9 mouse cellular contexts compared by ENCODE assay signal in genomic region chr4:94601395-94601794, GRCm38 (mm10). TPM values are rescaled to one million over a fixed set of nuclear protein-coding genes. Genes with fewer than 3 reads are reported as not detected.
A peak's percentile ranks its signal among the peaks of the same experiment; 100 is the strongest.
DNase-seq lines count a peak whose midpoint lies in the region; ATAC-seq and TF ChIP-seq lines count a peak whose summit lies in the region.
"Had no signal": no experiment of that assay in that cellular context is flagged by ENCODE, and none has a peak within 500 bp of the region (broad histone marks: within the 10 kb centered on the region; RNA-seq: fewer than 3 reads in every experiment).

No protein-coding gene starts in this region.

- H3K4me3 ChIP-seq in cerebellum, adult 2 months (replicated peaks; ENCODE audit: insufficient read depth, low read depth, low read length): no peak overlapping the region
- H3K4me3 ChIP-seq in neural tube, embryonic 11.5 days (ENCODE audit: low read depth, low read length): peak overlapping the region; percentile 93; the same call in 1 of the 2 replicates
- H3K4me3 ChIP-seq in hindbrain, postnatal 0 days (ENCODE audit: low read length): no peak overlapping the region
- 0 out of 2 replicates have a peak overlapping the region, but pooled peaks have one; percentile 92 for H3K4me3 ChIP-seq in neural tube, embryonic 13.5 days

- no peak for DNase-seq in cerebellum, adult 2 months
- no peak for DNase-seq in cerebellum, adult 8-10 months
- DNase-seq in neural tube, embryonic 11.5 days (ENCODE audit: low spot score): no peak
- no peak for DNase-seq in neural tube, embryonic 10.5 days (ENCODE audit: extremely low spot score, low spot score)
- no peak for DNase-seq in hindbrain, postnatal 0 days (ENCODE audit: low spot score)
- no peak for DNase-seq in left cerebral cortex, postnatal 4 days
- DNase-seq in left cerebral cortex, adult 8-10 months (ENCODE audit: low spot score in 2 of 2): no peak

- 81% methylated on average over 4 of the region's 4 CpGs for WGBS in cerebellum, adult 2 months
- 86% methylated on average over 4 of the region's 4 CpGs for WGBS in neural tube, embryonic 11.5 days
- WGBS in hindbrain, postnatal 0 days: 86% methylated on average over 4 of the region's 4 CpGs
- 94% methylated on average over 4 of the region's 4 CpGs for WGBS in neural tube, embryonic 13.5 days

- intact Hi-C loops in left cerebral cortex, postnatal 4 days (cut with DNase I): no loop called here

- no peaks in the 10 kb centered on the region for H3K36me3 ChIP-seq in neural tube, embryonic 11.5 days (ENCODE audit: control insufficient read depth, insufficient read depth, low read length)
- no peaks in the 10 kb centered on the region for H3K36me3 ChIP-seq in hindbrain, postnatal 0 days (ENCODE audit: insufficient read depth, low read length)
- no peaks in the 10 kb centered on the region for H3K36me3 ChIP-seq in neural tube, embryonic 13.5 days

- no peak overlapping the region for H3K4me2 ChIP-seq in neural tube, embryonic 11.5 days (ENCODE audit: low read depth)
- peak overlapping the region; percentile 85 for H3K4me2 ChIP-seq in hindbrain, postnatal 0 days (ENCODE audit: low read depth, low read length)
- H3K4me2 ChIP-seq in neural tube, embryonic 13.5 days: peak overlapping the region; percentile 88

- H3K27ac ChIP-seq in cerebellum, adult 2 months (ENCODE audit: insufficient read depth, low read length): 0 out of 2 replicates have a peak overlapping the region, but pooled peaks have one; percentile 30
- H3K27ac ChIP-seq in neural tube, embryonic 11.5 days (ENCODE audit: low read depth, low read length): no peak overlapping the region
- H3K27ac ChIP-seq in hindbrain, postnatal 0 days: no peak overlapping the region
- no peak overlapping the region for H3K27ac ChIP-seq in neural tube, embryonic 13.5 days (replicated peaks)

- no peaks in the 10 kb centered on the region for H3K9me3 ChIP-seq in neural tube, embryonic 11.5 days (ENCODE audit: control insufficient read depth, low read length)
- H3K9me3 ChIP-seq in hindbrain, postnatal 0 days (ENCODE audit: low read length): no peaks in the 10 kb centered on the region
- no peaks in the 10 kb centered on the region for H3K9me3 ChIP-seq in neural tube, embryonic 13.5 days

- ATAC-seq in neural tube, embryonic 11.5 days (ENCODE audit: insufficient read depth, low FRiP score, low TSS enrichment): no peak
- no peak for ATAC-seq in hindbrain, postnatal 0 days
- ATAC-seq in neural tube, embryonic 13.5 days (ENCODE audit: low read depth): no peak

- no peak for TF ChIP-seq CTCF in cerebellum, adult 2 months (IDR thresholded peaks at IDR 0.05; ENCODE audit: borderline replicate concordance, insufficient read depth, low read depth, low read length)
- peak; percentile 14; the same call in 1 of the 2 replicates for TF ChIP-seq CTCF in hindbrain, postnatal 0 days (IDR thresholded peaks at IDR 0.05; ENCODE audit: low read depth)

- no peaks in the 10 kb centered on the region for H3K27me3 ChIP-seq in cerebellum, adult 2 months (ENCODE audit: control insufficient read depth, insufficient read depth, low read length)
- H3K27me3 ChIP-seq in neural tube, embryonic 11.5 days (ENCODE audit: control insufficient read depth, insufficient read depth, low read length): no peaks in the 10 kb centered on the region
- no peaks in the 10 kb centered on the region for H3K27me3 ChIP-seq in hindbrain, postnatal 0 days (ENCODE audit: insufficient read depth, low read length)
- H3K27me3 ChIP-seq in neural tube, embryonic 13.5 days: no peaks in the 10 kb centered on the region

- TF ChIP-seq POLR2A in cerebellum, adult 2 months (IDR thresholded peaks at IDR 0.05; ENCODE audit: borderline replicate concordance, insufficient read depth, low read length): no peak

- peaks cover 7% of the 10 kb centered on the region; the same call in 1 of the 2 replicates for H3K4me1 ChIP-seq in cerebellum, adult 2 months (ENCODE audit: control insufficient read depth, insufficient read depth, low read length)
- 0 out of 2 replicates have a peak, but pooled peaks cover 3% of the 10 kb centered on the region for H3K4me1 ChIP-seq in neural tube, embryonic 11.5 days (ENCODE audit: control insufficient read depth, insufficient read depth, low read length)
- peaks cover 5% of the 10 kb centered on the region; the same call in 1 of the 2 replicates for H3K4me1 ChIP-seq in hindbrain, postnatal 0 days (ENCODE audit: insufficient read depth, low read length)
- H3K4me1 ChIP-seq in neural tube, embryonic 13.5 days (replicated peaks): peaks cover 29% of the 10 kb centered on the region

- no peak overlapping the region for H3K9ac ChIP-seq in neural tube, embryonic 11.5 days (ENCODE audit: low read length)
- no peak overlapping the region for H3K9ac ChIP-seq in hindbrain, postnatal 0 days (replicated peaks; ENCODE audit: low read length)
- no peak overlapping the region for H3K9ac ChIP-seq in neural tube, embryonic 13.5 days

RNA-seq across cellular contexts. Expression of gene Plaa, which starts 1.6 kb away (rescaled TPM):
- polyA plus RNA-seq in cerebellum, adult 2 months (2012; rRNA removed): 29.5 and 29.9 TPM in 2 replicates
- polyA plus RNA-seq in neural tube, embryonic 11.5 days (2014; fragmentation: Nextera tagmentation; extraction: Ambion mirVana): 97.4 and 99.0 TPM in 2 replicates
- 57.7 and 64.7 TPM in 2 replicates for total RNA-seq in hindbrain, postnatal 0 days (2014; rRNA removed)
- 64.7 and 70.0 TPM in 2 replicates for polyA plus RNA-seq in hindbrain, postnatal 0 days (2015; fragmentation: Nextera tagmentation; extraction: Ambion mirVana)
- polyA plus RNA-seq in neural tube, embryonic 13.5 days (2015; fragmentation: Nextera tagmentation; extraction: Ambion mirVana): 76.6 and 76.9 TPM in 2 replicates
- 10 to 100 TPM; 81.2 to 86.0 TPM for total RNA-seq in left cerebral cortex, postnatal 4 days (2021)
- 10 to 100 TPM; 40.1 to 43.2 (median 43.0) TPM for total RNA-seq in left cerebral cortex, adult 8-10 months (2022)

RNA-seq across cellular contexts. Expression of gene Ift74, which starts 12.9 kb away (rescaled TPM):
- 10.9 and 13.2 TPM in 2 replicates for polyA plus RNA-seq in cerebellum, adult 2 months (2012; rRNA removed)
- polyA plus RNA-seq in neural tube, embryonic 11.5 days (2014; fragmentation: Nextera tagmentation; extraction: Ambion mirVana): 57.2 and 58.2 TPM in 2 replicates
- 5.2 and 6.6 TPM in 2 replicates for total RNA-seq in hindbrain, postnatal 0 days (2014; rRNA removed)
- 30.1 and 35.0 TPM in 2 replicates for polyA plus RNA-seq in hindbrain, postnatal 0 days (2015; fragmentation: Nextera tagmentation; extraction: Ambion mirVana)
- polyA plus RNA-seq in neural tube, embryonic 13.5 days (2015; fragmentation: Nextera tagmentation; extraction: Ambion mirVana): 30.6 and 34.5 TPM in 2 replicates
- 10 to 100 TPM; 26.8 to 30.4 TPM for total RNA-seq in left cerebral cortex, postnatal 4 days (2021)
- 10 to 100 TPM; 20.9 to 24.4 (median 23.4) TPM for total RNA-seq in left cerebral cortex, adult 8-10 months (2022)

RNA-seq across cellular contexts. Expression of gene Caap1, which starts 44.8 kb away (rescaled TPM):
- polyA plus RNA-seq in cerebellum, adult 2 months (2012; rRNA removed): 9.1 TPM in 2 replicates
- 25.8 and 29.5 TPM in 2 replicates for polyA plus RNA-seq in neural tube, embryonic 11.5 days (2014; fragmentation: Nextera tagmentation; extraction: Ambion mirVana)
- total RNA-seq in hindbrain, postnatal 0 days (2014; rRNA removed): 8.5 and 9.4 TPM in 2 replicates
- 10.3 and 11.0 TPM in 2 replicates for polyA plus RNA-seq in hindbrain, postnatal 0 days (2015; fragmentation: Nextera tagmentation; extraction: Ambion mirVana)
- 21.6 and 26.0 TPM in 2 replicates for polyA plus RNA-seq in neural tube, embryonic 13.5 days (2015; fragmentation: Nextera tagmentation; extraction: Ambion mirVana)
- 10 to 100 TPM in 1 of 2 experiments, 1 to 10 TPM in 1; 8.9 to 10.6 TPM for total RNA-seq in left cerebral cortex, postnatal 4 days (2021)
- total RNA-seq in left cerebral cortex, adult 8-10 months (2022): 1 to 10 TPM; 7.6 to 9.2 (median 9.0) TPM

RNA-seq across cellular contexts. Expression of gene Gm10306, which starts 45.0 kb away (rescaled TPM):
- polyA plus RNA-seq in cerebellum, adult 2 months (2012; rRNA removed): not detected in 2 replicates
- polyA plus RNA-seq in neural tube, embryonic 11.5 days (2014; fragmentation: Nextera tagmentation; extraction: Ambion mirVana): not detected in 2 replicates
- total RNA-seq in hindbrain, postnatal 0 days (2014; rRNA removed): not detected in 2 replicates
- polyA plus RNA-seq in hindbrain, postnatal 0 days (2015; fragmentation: Nextera tagmentation; extraction: Ambion mirVana): 0.45 TPM in 1 of 2 replicates, not detected in the other
- 0.49 TPM in 1 of 2 replicates, not detected in the other for polyA plus RNA-seq in neural tube, embryonic 13.5 days (2015; fragmentation: Nextera tagmentation; extraction: Ambion mirVana)
- not detected for total RNA-seq in left cerebral cortex, postnatal 4 days (2021)
- total RNA-seq in left cerebral cortex, adult 8-10 months (2022): not detected
- total RNA-seq: hematopoietic stem cell, adult 5-6 weeks had no signal

RNA-seq across cellular contexts. Expression of gene Lrrc19, which starts 48.5 kb away (rescaled TPM):
- polyA plus RNA-seq in cerebellum, adult 2 months (2012; rRNA removed): not detected in 2 replicates
- 0.64 and 0.89 TPM in 2 replicates for polyA plus RNA-seq in neural tube, embryonic 11.5 days (2014; fragmentation: Nextera tagmentation; extraction: Ambion mirVana)
- not detected in 2 replicates for total RNA-seq in hindbrain, postnatal 0 days (2014; rRNA removed)
- polyA plus RNA-seq in hindbrain, postnatal 0 days (2015; fragmentation: Nextera tagmentation; extraction: Ambion mirVana): 0.24 TPM in 2 replicates
- 0.44 and 0.59 TPM in 2 replicates for polyA plus RNA-seq in neural tube, embryonic 13.5 days (2015; fragmentation: Nextera tagmentation; extraction: Ambion mirVana)
- not detected for total RNA-seq in left cerebral cortex, postnatal 4 days (2021)
- total RNA-seq in left cerebral cortex, adult 8-10 months (2022): not detected
- total RNA-seq: hematopoietic stem cell, adult 5-6 weeks had no signal

Comparison
In these comparisons a context has a peak if more than half of its experiments do, and no peak if none do; other contexts are left out.
1. H3K4me3 ChIP-seq: peak in neural tube, embryonic 11.5 days (single experiment) and neural tube, embryonic 13.5 days (single experiment); none in cerebellum, adult 2 months (single experiment) and hindbrain, postnatal 0 days (single experiment).